In the genomic region with DNA sequence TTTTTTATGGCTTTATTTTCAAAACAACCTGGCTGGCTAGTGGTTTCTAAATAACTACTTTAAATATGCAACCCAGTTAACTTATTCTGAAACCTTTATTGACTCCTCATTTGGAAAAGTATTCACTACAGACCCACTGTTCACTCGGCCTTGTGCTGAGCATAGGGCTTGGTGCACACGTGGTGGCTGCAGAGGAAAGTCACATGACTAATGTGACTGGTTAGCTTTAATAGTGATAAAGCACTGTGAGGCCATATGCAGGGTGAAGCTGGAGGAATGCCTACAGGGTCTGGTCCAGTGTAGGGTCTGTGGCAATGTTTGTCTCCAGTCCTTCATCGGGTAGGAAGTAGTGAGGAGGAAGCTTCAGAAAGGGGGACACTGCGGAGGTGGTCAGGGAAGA, we compare ENCODE assay signal across 20 mouse cellular contexts.
A peak's percentile ranks its signal among the peaks of the same experiment; 100 is the strongest.
DNase-seq lines count a peak whose midpoint lies in the region; ATAC-seq and TF ChIP-seq lines count a peak whose summit lies in the region.
"Had no signal": no experiment of that assay in that cellular context is flagged by ENCODE, and none has a peak within 500 bp of the region (broad histone marks: within the 10 kb centered on the region; RNA-seq: fewer than 3 reads in every experiment).

No protein-coding gene starts in this region.

- 0 out of 2 replicates have a peak, but pooled peaks cover 2% of the 10 kb centered on the region for H3K4me1 ChIP-seq in hindbrain, postnatal 0 days (ENCODE audit: insufficient read depth, low read length)
- peaks cover 3% of the 10 kb centered on the region; the same call in 1 of the 2 replicates for H3K4me1 ChIP-seq in hindbrain, embryonic 16.5 days (ENCODE audit: control insufficient read depth, insufficient read depth, low read depth, low read length)
- H3K4me1 ChIP-seq in kidney, postnatal 0 days (replicated peaks; ENCODE audit: insufficient read depth, low read length) = no peaks in the 10 kb centered on the region
- H3K4me1 ChIP-seq in midbrain, embryonic 11.5 days (ENCODE audit: control insufficient read depth, insufficient read depth, low read length) = no peaks in the 10 kb centered on the region; the same call in 1 of the 2 replicates
- H3K4me1 ChIP-seq in midbrain, embryonic 16.5 days (ENCODE audit: control insufficient read depth, insufficient read depth, low read length) = no peaks in the 10 kb centered on the region
- H3K4me1 ChIP-seq: embryonic facial prominence, embryonic 12.5 days had no signal

- no peak overlapping the region for H3K4me3 ChIP-seq in hindbrain, postnatal 0 days (ENCODE audit: low read length)
- no peak overlapping the region for H3K4me3 ChIP-seq in hindbrain, embryonic 16.5 days (ENCODE audit: low read length)
- H3K4me3 ChIP-seq in kidney, postnatal 0 days (replicated peaks; ENCODE audit: low read depth, low read length) = no peak overlapping the region
- H3K4me3 ChIP-seq in midbrain, embryonic 11.5 days (ENCODE audit: low read depth, low read length) = no peak overlapping the region
- no peak overlapping the region for H3K4me3 ChIP-seq in midbrain, embryonic 16.5 days (ENCODE audit: low read depth, low read length)
- H3K4me3 ChIP-seq: embryonic facial prominence, embryonic 12.5 days; forebrain, embryonic 12.5 days; heart, embryonic 12.5 days; hindbrain, embryonic 12.5 days had no signal

- DNase-seq in hindbrain, postnatal 0 days (ENCODE audit: low spot score) = no peak
- DNase-seq in kidney, postnatal 0 days (ENCODE audit: low spot score) = no peak
- no peak for DNase-seq in kidney, adult 11 months
- DNase-seq in midbrain, embryonic 11.5 days (ENCODE audit: low spot score, missing footprints) = peak; percentile 6
- DNase-seq in heart, postnatal 36 days = no peak
- DNase-seq: adrenal gland, postnatal 14 days; cerebellum, adult 11-12 months; cerebellum, adult 9-10 months; cerebellum, postnatal 25 days; gastrocnemius, postnatal 14 days; heart, postnatal 4 days had no signal

- intact Hi-C loops in heart, postnatal 36 days (cut with DNase I) = no loop called here

- H3K36me3 ChIP-seq in hindbrain, postnatal 0 days (ENCODE audit: insufficient read depth, low read length) = peaks cover 5% of the 10 kb centered on the region; the same call in 1 of the 2 replicates
- peaks cover 8% of the 10 kb centered on the region for H3K36me3 ChIP-seq in hindbrain, embryonic 16.5 days (ENCODE audit: control insufficient read depth, insufficient read depth, low read length)
- H3K36me3 ChIP-seq in kidney, postnatal 0 days (ENCODE audit: insufficient read depth, low read length) = peaks cover 11% of the 10 kb centered on the region; the same call in 1 of the 2 replicates
- no peaks in the 10 kb centered on the region for H3K36me3 ChIP-seq in midbrain, embryonic 11.5 days (ENCODE audit: control insufficient read depth, insufficient read depth, low read length)
- peaks cover 4% of the 10 kb centered on the region; the same call in 1 of the 2 replicates for H3K36me3 ChIP-seq in midbrain, embryonic 16.5 days (ENCODE audit: control insufficient read depth, insufficient read depth, low read length)

- H3K27me3 ChIP-seq in hindbrain, postnatal 0 days (ENCODE audit: insufficient read depth, low read length) = no peaks in the 10 kb centered on the region
- no peaks in the 10 kb centered on the region for H3K27me3 ChIP-seq in hindbrain, embryonic 16.5 days (replicated peaks; ENCODE audit: control insufficient read depth, insufficient read depth, low read length)
- no peaks in the 10 kb centered on the region for H3K27me3 ChIP-seq in kidney, postnatal 0 days (ENCODE audit: insufficient read depth, low read length)
- no peaks in the 10 kb centered on the region for H3K27me3 ChIP-seq in midbrain, embryonic 11.5 days (ENCODE audit: control insufficient read depth, insufficient read depth, low read length)
- H3K27me3 ChIP-seq in midbrain, embryonic 16.5 days (ENCODE audit: control insufficient read depth, insufficient read depth, low read depth, low read length) = no peaks in the 10 kb centered on the region
- H3K27me3 ChIP-seq: embryonic facial prominence, embryonic 12.5 days; forebrain, embryonic 12.5 days; heart, embryonic 12.5 days; hindbrain, embryonic 12.5 days; Patski had no signal

- no peak overlapping the region for H3K27ac ChIP-seq in hindbrain, postnatal 0 days
- H3K27ac ChIP-seq in hindbrain, embryonic 16.5 days (ENCODE audit: low read depth, low read length) = no peak overlapping the region
- no peak overlapping the region for H3K27ac ChIP-seq in kidney, postnatal 0 days
- H3K27ac ChIP-seq in midbrain, embryonic 11.5 days (ENCODE audit: low read depth, low read length) = no peak overlapping the region
- no peak overlapping the region for H3K27ac ChIP-seq in midbrain, embryonic 16.5 days (ENCODE audit: low read length)
- H3K27ac ChIP-seq: embryonic facial prominence, embryonic 12.5 days; forebrain, embryonic 12.5 days; hindbrain, embryonic 12.5 days had no signal

- peak; percentile 28; the same call in 1 of the 2 replicates for ATAC-seq in hindbrain, postnatal 0 days
- ATAC-seq in hindbrain, embryonic 16.5 days = no peak
- ATAC-seq in kidney, postnatal 0 days (replicated peaks; ENCODE audit: low FRiP score, low read depth) = peak; percentile 62; the same call in 1 of the 2 replicates
- ATAC-seq in midbrain, embryonic 11.5 days (ENCODE audit: low FRiP score) = no peak
- ATAC-seq in midbrain, embryonic 16.5 days = no peak
- ATAC-seq: activated CD4-positive, CD25-positive, alpha-beta regulatory T cell, adult 4 months; forebrain, embryonic 16.5 days; Patski had no signal

- H3K9ac ChIP-seq in hindbrain, postnatal 0 days (replicated peaks; ENCODE audit: low read length) = no peak overlapping the region
- no peak overlapping the region for H3K9ac ChIP-seq in hindbrain, embryonic 16.5 days (ENCODE audit: low read depth, low read length)
- H3K9ac ChIP-seq in kidney, postnatal 0 days (ENCODE audit: low read depth, low read length) = no peak overlapping the region
- no peak overlapping the region for H3K9ac ChIP-seq in midbrain, embryonic 11.5 days (ENCODE audit: low read length)
- no peak overlapping the region for H3K9ac ChIP-seq in midbrain, embryonic 16.5 days (ENCODE audit: low read depth, low read length)
- H3K9ac ChIP-seq: embryonic facial prominence, embryonic 12.5 days; forebrain, embryonic 12.5 days; heart, embryonic 12.5 days; hindbrain, embryonic 12.5 days had no signal

- no peak overlapping the region for H3K4me2 ChIP-seq in hindbrain, postnatal 0 days (ENCODE audit: low read depth, low read length)
- H3K4me2 ChIP-seq in hindbrain, embryonic 16.5 days (ENCODE audit: low read length) = no peak overlapping the region
- no peak overlapping the region for H3K4me2 ChIP-seq in kidney, postnatal 0 days (ENCODE audit: low read length)
- H3K4me2 ChIP-seq in midbrain, embryonic 11.5 days = no peak overlapping the region
- H3K4me2 ChIP-seq in midbrain, embryonic 16.5 days (ENCODE audit: low read length) = no peak overlapping the region
- H3K4me2 ChIP-seq: embryonic facial prominence, embryonic 12.5 days; forebrain, embryonic 12.5 days; heart, embryonic 12.5 days; hindbrain, embryonic 12.5 days had no signal

- 81% methylated on average over 4 of the region's 4 CpGs for WGBS in hindbrain, postnatal 0 days
- WGBS in hindbrain, embryonic 16.5 days = 82% methylated on average over 4 of the region's 4 CpGs
- 65% methylated on average over 4 of the region's 4 CpGs for WGBS in kidney, postnatal 0 days
- 91% methylated on average over 4 of the region's 4 CpGs for WGBS in midbrain, embryonic 11.5 days
- WGBS in midbrain, embryonic 16.5 days = 84% methylated on average over 4 of the region's 4 CpGs

- H3K9me3 ChIP-seq in hindbrain, postnatal 0 days (ENCODE audit: low read length) = no peaks in the 10 kb centered on the region
- no peaks in the 10 kb centered on the region for H3K9me3 ChIP-seq in hindbrain, embryonic 16.5 days (ENCODE audit: control insufficient read depth, low read length)
- no peaks in the 10 kb centered on the region for H3K9me3 ChIP-seq in kidney, postnatal 0 days (replicated peaks; ENCODE audit: low read length)
- no peaks in the 10 kb centered on the region for H3K9me3 ChIP-seq in midbrain, embryonic 11.5 days (ENCODE audit: control insufficient read depth, low read length)
- no peaks in the 10 kb centered on the region for H3K9me3 ChIP-seq in midbrain, embryonic 16.5 days (replicated peaks; ENCODE audit: control insufficient read depth, low read length, poor library complexity, severe bottlenecking)
- H3K9me3 ChIP-seq: embryonic facial prominence, embryonic 12.5 days; forebrain, embryonic 12.5 days; heart, embryonic 12.5 days; hindbrain, embryonic 12.5 days had no signal

- TF ChIP-seq CTCF in hindbrain, postnatal 0 days (IDR thresholded peaks at IDR 0.05; ENCODE audit: low read depth) = no peak
- no peak for TF ChIP-seq CTCF in kidney, postnatal 0 days (IDR thresholded peaks at IDR 0.05; ENCODE audit: low read depth)

Comparison
In these comparisons a context has a peak if more than half of its experiments do, and no peak if none do; other contexts are left out.
1. ATAC-seq: peak in hindbrain, postnatal 0 days (single experiment) and kidney, postnatal 0 days (single experiment); none in hindbrain, embryonic 16.5 days (single experiment), midbrain, embryonic 11.5 days (single experiment) and midbrain, embryonic 16.5 days (single experiment).